Mouse (Mus musculus) midbrain, embryonic 11.5 days (tissue): ENCODE results near the gene Zmynd8. TPM values are rescaled to one million over a fixed set of nuclear protein-coding genes. Genes with fewer than 3 reads are reported as not detected.

Source experiments
- ATAC-seq: fragments of 200-750 bp; cut with Nextera tagmentation; 2 replicates; pipeline ENCODE4 v1.8.0; 2017; ENCODE audit warnings: moderate TSS enrichment, moderate library complexity; ENCODE audit not compliant: low FRiP score
- DNase-seq: peaks from one replicate; pipeline ENCODE4 v3.0.0; 2015; ENCODE audit warnings: low spot score; ENCODE audit errors: missing footprints
- H3K27ac ChIP-seq: fragments of 300-500 bp; sonication (generic); 2 replicates; pipeline ENCODE4 v1.5.1; 2014; ENCODE audit warnings: low read depth, low read length
- H3K27me3 ChIP-seq: fragments of 300-500 bp; sonication (generic); 2 replicates; pipeline ENCODE4 v1.6.1; 2014; ENCODE audit warnings: mild to moderate bottlenecking, low read length, moderate library complexity, mixed read lengths; ENCODE audit not compliant: control insufficient read depth, insufficient read depth
- H3K36me3 ChIP-seq: fragments of 300-500 bp; sonication (generic); 2 replicates; pipeline ENCODE4 v1.6.1; 2014; ENCODE audit warnings: mild to moderate bottlenecking, low read length, moderate library complexity, mixed read lengths; ENCODE audit not compliant: control insufficient read depth, insufficient read depth
- H3K4me1 ChIP-seq: fragments of 300-500 bp; sonication (generic); 2 replicates; pipeline ENCODE4 v1.6.1; 2014; ENCODE audit warnings: low read length; ENCODE audit not compliant: control insufficient read depth, insufficient read depth
- H3K4me2 ChIP-seq: fragments of 300-500 bp; sonication (generic); 2 replicates; pipeline ENCODE4 v1.6.1; 2014; ENCODE audit warnings: mild to moderate bottlenecking, moderate library complexity
- H3K4me3 ChIP-seq: fragments of 300-500 bp; sonication (generic); 2 replicates; pipeline ENCODE4 v1.5.1; 2014; ENCODE audit warnings: low read depth, low read length
- H3K9ac ChIP-seq: fragments of 300-500 bp; sonication (generic); 2 replicates; pipeline ENCODE4 v1.6.1; 2014; ENCODE audit warnings: low read length
- H3K9me3 ChIP-seq: fragments of 300-500 bp; sonication (generic); 2 replicates; pipeline ENCODE4 v1.6.1; 2016; ENCODE audit warnings: low read length; ENCODE audit not compliant: control insufficient read depth
- WGBS: fragments of 180-500 bp; shearing (Covaris S2); extraction: QIAGEN DNeasy Blood & Tissue Kit; methylation state at CpG from one replicate; pipeline ENCODE4 v1.1.7; 2014; 5-methylcytosine and 5-hydroxymethylcytosine counted together
- polyA plus RNA-seq: library from polyadenylated mRNA; unstranded; fragments of >200 nt; fragmentation: Nextera tagmentation; extraction: Ambion mirVana; gene quantifications from 2 replicates; pipeline ENCODE4 v1.2.1, GENCODE M21; 2014

Gene Zmynd8
- polyA plus RNA-seq, 1 experiment from 2014 or later = 45.6 TPM

DNA sequence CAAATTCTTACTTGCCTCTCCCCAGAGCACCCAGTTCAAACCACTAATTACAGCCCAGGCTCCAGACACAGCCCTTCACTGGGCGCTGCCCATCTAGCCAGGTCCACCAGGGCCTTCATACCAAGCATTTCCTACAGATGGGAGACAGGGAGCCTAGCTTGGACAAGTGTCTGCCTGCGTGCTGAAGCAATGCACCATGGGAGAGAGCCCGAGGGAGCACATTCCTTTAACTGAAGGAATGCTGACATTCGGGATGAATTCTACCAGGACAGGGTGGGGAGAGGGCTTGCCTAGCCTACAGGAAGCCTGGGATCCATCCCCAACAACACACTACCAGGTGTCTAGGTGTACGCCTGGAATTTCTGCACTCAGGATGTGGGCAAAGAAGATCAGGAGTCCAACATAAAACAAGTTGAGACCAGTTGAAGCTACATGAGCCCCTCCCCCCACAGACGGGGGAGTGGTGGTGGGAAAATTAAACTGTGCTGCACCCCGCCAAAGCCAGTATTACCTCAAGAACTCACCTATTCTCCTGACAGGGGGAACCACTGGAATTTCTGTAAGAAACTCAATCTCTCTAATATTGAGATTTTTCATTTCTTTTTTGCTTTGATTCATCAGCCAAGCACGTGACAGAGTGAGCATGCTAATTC is 67.1 kb downstream of the Zmynd8 start:
- ATAC-seq (no peak), DNase-seq (no peak)
- Histone ChIP-seq H3K9me3 (no peaks in the 10 kb centered on the region), H3K36me3 (peaks cover 26% of the 10 kb centered on the region), H3K4me3 (no peak overlapping the region), H3K27me3 (no peaks in the 10 kb centered on the region), H3K9ac (no peak overlapping the region), H3K27ac (no peak overlapping the region), H3K4me1 (no peaks in the 10 kb centered on the region), H3K4me2 (no peak overlapping the region)
- 81% methylated on average over 8 of the region's 8 CpGs for WGBS

DNA sequence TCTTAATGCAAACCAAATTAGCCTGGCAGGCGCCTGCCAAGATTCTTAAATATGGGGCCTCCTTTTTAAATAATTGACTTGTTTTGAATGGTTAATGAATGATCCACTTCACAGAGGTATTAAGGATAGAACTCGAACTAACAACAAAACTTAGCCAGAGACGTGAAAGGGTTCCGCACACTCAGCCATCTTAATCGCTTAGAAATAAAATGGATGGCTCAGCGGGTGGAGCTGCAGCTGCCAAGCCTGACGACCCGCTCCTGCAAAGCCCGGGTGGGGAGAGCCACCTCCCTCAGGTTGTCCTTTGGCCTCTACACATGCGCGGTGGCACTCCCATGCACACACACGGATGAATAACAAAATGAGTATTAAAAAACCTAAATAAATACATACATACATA is 70.0 kb downstream of the Zmynd8 start:
- no peak for DNase-seq

DNA sequence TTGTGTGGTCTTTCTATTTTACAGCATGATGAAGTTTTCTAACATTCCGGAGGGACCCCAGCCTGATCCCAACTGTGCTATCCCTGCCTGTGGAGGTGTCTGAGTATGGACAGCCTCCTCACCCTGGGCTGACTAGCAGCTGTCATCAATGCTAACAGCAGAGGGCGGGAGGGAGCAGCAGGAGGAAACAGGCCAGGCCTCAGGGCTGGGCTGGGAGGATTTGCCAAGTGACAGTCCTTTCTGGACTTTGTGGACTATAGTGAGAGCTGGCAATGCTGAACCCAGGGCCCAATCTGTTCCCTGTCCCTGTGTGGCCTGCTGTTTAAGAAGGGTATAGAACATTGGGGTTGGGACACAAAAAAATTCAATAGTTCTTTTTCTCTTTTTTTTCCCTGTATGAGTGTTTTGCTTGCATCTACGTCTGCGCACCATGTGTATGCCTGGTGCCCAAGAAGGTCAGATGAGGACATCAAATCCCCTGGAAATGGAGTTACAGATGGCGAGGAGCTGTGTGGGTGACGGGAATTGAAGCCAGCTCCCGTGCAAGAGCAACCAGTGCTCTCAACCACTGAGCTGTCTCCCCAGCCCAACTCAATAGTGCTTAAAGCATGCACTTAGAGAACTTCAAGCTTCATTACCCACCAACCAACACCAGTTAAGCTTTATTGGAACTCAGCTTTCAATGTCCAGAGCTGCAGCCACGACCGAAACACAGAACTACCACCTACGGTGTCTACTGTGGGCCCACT is 72.7 kb downstream of the Zmynd8 start:
- no peaks in the 10 kb centered on the region for H3K27me3 ChIP-seq
- 72% methylated on average over 10 of the region's 10 CpGs for WGBS
- no peak overlapping the region for H3K27ac ChIP-seq
- DNase-seq (peak; percentile 93), ATAC-seq (no peak)
- H3K4me1 ChIP-seq = no peaks in the 10 kb centered on the region
- H3K4me2 ChIP-seq = no peak overlapping the region
- peaks cover 16% of the 10 kb centered on the region for H3K36me3 ChIP-seq
- no peaks in the 10 kb centered on the region for H3K9me3 ChIP-seq
- H3K9ac ChIP-seq = no peak overlapping the region
- no peak overlapping the region for H3K4me3 ChIP-seq

More for the DNA sequence above, 70.0 kb downstream of the Zmynd8 start:
- Histone ChIP-seq H3K9me3 (no peaks in the 10 kb centered on the region), H3K27ac (no peak overlapping the region), H3K4me3 (no peak overlapping the region), H3K9ac (no peak overlapping the region), H3K36me3 (peaks cover 21% of the 10 kb centered on the region; the same call in 1 of the 2 replicates), H3K4me2 (no peak overlapping the region), H3K27me3 (no peaks in the 10 kb centered on the region), H3K4me1 (no peaks in the 10 kb centered on the region)
- WGBS = 85% methylated on average over 12 of the region's 12 CpGs
- ATAC-seq = no peak

DNA sequence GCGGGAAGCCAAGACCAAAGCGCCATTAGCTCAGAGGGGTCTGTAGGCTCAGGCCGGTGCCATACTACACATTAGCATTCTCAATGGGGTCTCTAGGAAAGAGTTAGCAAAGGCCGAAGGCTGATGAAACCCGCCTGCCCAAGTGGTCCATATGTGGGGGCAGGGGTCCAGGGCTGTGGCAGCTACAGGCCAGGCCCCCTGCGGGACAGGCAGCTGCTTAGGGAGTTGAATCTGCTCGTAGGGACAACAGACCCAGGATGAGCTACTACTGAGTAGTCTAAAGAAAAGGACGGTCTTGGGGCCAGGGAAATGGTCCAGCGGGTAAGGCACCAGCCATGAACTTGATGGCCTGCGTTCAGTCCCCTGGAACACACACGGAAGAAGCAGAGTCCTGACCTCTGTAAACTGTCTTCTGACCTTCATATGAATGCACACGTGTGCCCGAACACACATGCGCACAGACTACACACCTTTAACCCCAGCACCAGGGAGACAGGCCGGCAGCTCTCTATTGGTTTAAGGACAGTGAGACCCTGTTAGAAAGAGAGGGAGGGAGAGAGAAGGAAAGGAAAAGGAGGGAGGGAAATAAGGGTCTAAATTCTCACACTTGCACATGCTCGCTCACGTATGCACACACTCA is 73.4 kb downstream of the Zmynd8 start:
- peaks cover 17% of the 10 kb centered on the region for H3K36me3 ChIP-seq
- no peak overlapping the region; the same call in 1 of the 2 replicates for H3K27ac ChIP-seq
- WGBS = 89% methylated on average over 17 of the region's 17 CpGs
- no peak overlapping the region for H3K9ac ChIP-seq
- no peak for DNase-seq
- no peaks in the 10 kb centered on the region for H3K27me3 ChIP-seq
- peak; percentile 35; the same call in 1 of the 2 replicates for ATAC-seq
- no peaks in the 10 kb centered on the region for H3K9me3 ChIP-seq
- no peaks in the 10 kb centered on the region for H3K4me1 ChIP-seq
- H3K4me2 ChIP-seq = no peak overlapping the region
- H3K4me3 ChIP-seq = no peak overlapping the region

DNA sequence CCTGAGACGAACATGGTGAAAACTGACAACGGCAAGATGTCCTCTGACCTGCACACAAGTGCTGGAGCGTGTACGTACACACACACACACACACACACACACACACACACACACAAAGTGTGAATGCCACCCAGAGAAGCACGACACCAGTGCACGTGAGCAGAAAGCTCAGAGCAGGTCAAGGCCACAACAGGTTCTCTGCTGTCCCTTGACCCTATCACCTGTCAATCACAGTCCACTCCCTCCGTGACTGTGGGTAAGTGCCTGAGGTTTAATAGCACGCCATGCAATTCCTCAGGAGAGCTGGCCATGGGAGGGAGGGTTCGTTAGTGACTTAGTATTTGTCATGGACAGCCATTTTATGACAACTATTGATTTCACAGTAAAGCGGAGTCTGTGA is 74.0 kb downstream of the Zmynd8 start:
- H3K9ac ChIP-seq = no peak overlapping the region
- ATAC-seq (no peak; the same call in 1 of the 2 replicates), DNase-seq (no peak)
- no peaks in the 10 kb centered on the region for H3K4me1 ChIP-seq
- no peaks in the 10 kb centered on the region for H3K27me3 ChIP-seq
- peaks cover 19% of the 10 kb centered on the region for H3K36me3 ChIP-seq
- no peak overlapping the region for H3K4me3 ChIP-seq
- no peak overlapping the region; the same call in 1 of the 2 replicates for H3K27ac ChIP-seq
- H3K4me2 ChIP-seq = no peak overlapping the region
- H3K9me3 ChIP-seq = no peaks in the 10 kb centered on the region
- 78% methylated on average over 10 of the region's 10 CpGs for WGBS

DNA sequence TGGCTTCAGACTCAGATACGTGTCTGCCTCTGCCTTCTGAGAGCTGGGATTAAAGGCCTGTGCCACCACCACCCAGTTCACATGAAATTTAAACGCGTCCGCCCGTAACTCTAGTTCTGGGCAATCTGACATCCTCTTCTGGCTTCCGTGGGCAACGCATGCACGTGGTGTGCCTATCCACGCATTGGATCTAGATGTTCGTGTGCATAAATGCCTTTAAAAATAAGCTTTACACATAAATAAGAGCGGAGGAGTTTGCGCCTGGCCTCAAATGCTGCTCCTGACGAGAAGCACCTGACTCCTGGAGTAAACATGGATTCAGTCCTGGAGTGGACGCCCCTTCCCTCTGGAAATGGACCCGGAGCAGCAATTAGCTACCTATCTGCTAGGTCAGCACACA is 76.3 kb downstream of the Zmynd8 start:
- Histone ChIP-seq H3K4me1 (no peaks in the 10 kb centered on the region), H3K27ac (no peak overlapping the region), H3K4me3 (no peak overlapping the region), H3K27me3 (no peaks in the 10 kb centered on the region), H3K4me2 (no peak overlapping the region), H3K9ac (no peak overlapping the region), H3K36me3 (peaks cover 20% of the 10 kb centered on the region), H3K9me3 (no peaks in the 10 kb centered on the region)
- DNase-seq (no peak), ATAC-seq (no peak)
- 94% methylated on average over 15 of the region's 15 CpGs for WGBS

DNA sequence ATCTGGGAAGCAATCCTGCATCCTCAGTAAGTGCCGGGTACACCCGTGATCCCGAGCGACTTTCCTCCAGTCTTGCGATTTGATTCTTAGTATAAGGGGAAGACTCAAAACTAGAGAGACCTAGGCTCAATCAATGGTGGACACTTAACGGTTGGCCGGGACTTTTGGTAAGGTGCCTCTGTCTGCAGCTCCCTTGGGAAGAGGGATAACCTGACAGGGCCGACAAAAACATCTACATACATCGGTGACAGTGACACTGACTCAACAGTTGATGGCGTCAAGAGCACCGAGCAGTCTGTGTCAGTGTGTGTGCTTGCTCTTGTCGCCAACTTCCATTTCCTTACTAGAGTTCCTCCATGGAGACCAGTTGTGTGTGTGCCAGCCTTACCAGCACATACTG is 77.1 kb downstream of the Zmynd8 start:
- H3K27me3 ChIP-seq = no peaks in the 10 kb centered on the region
- H3K4me1 ChIP-seq = no peaks in the 10 kb centered on the region
- 90% methylated on average over 12 of the region's 12 CpGs for WGBS
- H3K9me3 ChIP-seq = no peaks in the 10 kb centered on the region
- H3K4me3 ChIP-seq = no peak overlapping the region
- no peak for DNase-seq
- no peak overlapping the region for H3K27ac ChIP-seq
- H3K36me3 ChIP-seq = peaks cover 18% of the 10 kb centered on the region
- H3K9ac ChIP-seq = no peak overlapping the region
- no peak for ATAC-seq
- H3K4me2 ChIP-seq = no peak overlapping the region

DNA sequence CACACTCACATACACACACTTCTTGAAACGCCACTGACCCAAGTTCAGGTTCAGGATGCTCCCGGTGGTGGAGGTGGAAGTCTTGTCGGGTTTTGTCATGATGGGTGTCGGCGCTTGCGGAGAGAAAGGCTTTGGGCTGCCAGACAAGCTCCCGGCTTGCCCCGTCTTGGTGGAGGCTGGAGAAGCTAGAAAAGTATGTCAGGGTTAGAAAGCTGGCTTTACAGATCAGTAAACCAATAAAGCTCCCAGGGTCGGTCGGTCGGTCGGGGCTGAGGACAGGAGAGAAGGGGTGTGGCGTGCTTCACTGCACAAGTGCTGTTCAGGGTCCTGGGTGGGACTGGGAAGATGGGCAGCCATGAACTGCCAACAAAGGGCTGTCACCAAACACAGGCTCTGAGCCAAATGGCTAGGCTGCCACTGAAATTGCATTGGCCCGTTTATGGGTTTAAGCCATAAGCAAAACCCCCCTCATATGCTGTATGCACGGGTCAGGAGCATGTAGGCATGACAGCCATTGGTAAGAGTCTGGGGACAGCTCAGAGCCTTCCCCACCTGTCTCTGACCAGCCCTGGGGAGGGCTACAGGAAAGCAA is 78.2 kb downstream of the Zmynd8 start:
- ATAC-seq (no peak), DNase-seq (no peak)
- Histone ChIP-seq H3K9me3 (no peaks in the 10 kb centered on the region), H3K27ac (no peak overlapping the region), H3K4me2 (no peak overlapping the region), H3K4me1 (no peaks in the 10 kb centered on the region), H3K36me3 (peaks cover 18% of the 10 kb centered on the region), H3K4me3 (no peak overlapping the region), H3K27me3 (no peaks in the 10 kb centered on the region), H3K9ac (no peak overlapping the region)
- WGBS = 85% methylated on average over 15 of the region's 15 CpGs

DNA sequence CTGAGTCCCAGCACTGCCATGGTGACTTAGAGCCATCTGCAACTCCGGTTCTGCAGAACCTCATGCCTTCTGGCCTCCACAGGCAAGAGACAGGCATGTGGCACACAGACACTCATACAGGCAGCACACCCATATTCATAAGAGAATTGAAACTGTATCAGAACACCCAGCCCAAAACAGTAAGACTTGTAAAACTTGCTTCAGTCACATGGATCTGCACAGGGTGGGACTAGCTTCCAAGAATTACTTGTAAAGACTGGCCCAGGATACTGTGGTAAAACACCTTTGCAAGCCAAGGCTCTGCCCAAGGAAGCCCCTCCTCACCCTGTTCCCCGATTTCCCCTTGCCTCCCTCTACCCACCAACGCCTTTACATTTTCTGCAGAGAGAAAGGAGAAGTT is 78.7 kb downstream of the Zmynd8 start:
- Histone ChIP-seq H3K4me3 (no peak overlapping the region), H3K27me3 (no peaks in the 10 kb centered on the region), H3K9me3 (no peaks in the 10 kb centered on the region), H3K4me1 (no peaks in the 10 kb centered on the region), H3K4me2 (no peak overlapping the region), H3K27ac (no peak overlapping the region), H3K36me3 (peaks cover 15% of the 10 kb centered on the region), H3K9ac (no peak overlapping the region)
- 93% methylated on average over 3 of the region's 3 CpGs for WGBS
- ATAC-seq (no peak), DNase-seq (no peak)
